Mouse (Mus musculus) small intestine, adult 2 months (tissue): ENCODE results near the gene Dad1.

Experiments used
- CTCF ChIP-seq: fragments of 200-500 bp; IDR thresholded peaks from 2 replicates; pipeline ENCODE4 v1.5.1; 2012; ENCODE audit warnings: low read depth, mild to moderate bottlenecking, control low read depth, inconsistent platforms, low read length, moderate library complexity, mixed read lengths; ENCODE audit not compliant: insufficient replicate concordance, insufficient read length; ENCODE audit errors: extremely low read depth
- POLR2A ChIP-seq: fragments of 200-500 bp; IDR thresholded peaks from 2 replicates; pipeline ENCODE4 v1.6.1; 2012; ENCODE audit warnings: low read depth, mild to moderate bottlenecking, control low read depth, inconsistent platforms, low read length, moderate library complexity

- no peak for TF ChIP-seq POLR2A
- TF ChIP-seq CTCF: no peak
Observed at GRCm38 (mm10) chr14:54254670-54255202, 832 bp upstream of the Dad1 start.
